Mouse (Mus musculus) left cerebral cortex, adult 8-10 months (tissue): Measurements from ENCODE around the gene Ldhc. TPM values are rescaled to one million over a fixed set of nuclear protein-coding genes. Genes with fewer than 3 reads are reported as not detected.

Experiments
- DNase-seq, 2 experiments: peaks; one replicate each; pipeline ENCODE4 v3.0.0; 2022; ENCODE audit warnings: low spot score in 2 of 2
- total RNA-seq, 4 experiments: library from RNA; stranded (reverse); gene quantifications; 2 replicates each; pipeline ENCODE4 v1.2.4; 2022

The Ldhc gene
- total RNA-seq, 4 experiments from 2014 or later = not detected

- no peak for DNase-seq
Observed at GRCm38 (mm10) chr7:46916376-46916775, 55.4 kb downstream of the Ldhc start.

- no peak for DNase-seq
Observed at GRCm38 (mm10) chr7:46918678-46919371, 57.8 kb downstream of the Ldhc start.

GRCm38 (mm10) chr7:46919551-46920176, 58.7 kb downstream of the Ldhc start, which contains the start of gene Tsg101:
TSS of gene Tsg101 (minus strand) at chr7:46919969.
- DNase-seq = peak; percentile 79 to 90

- DNase-seq = no peak
Observed at GRCm38 (mm10) chr7:46922075-46922474, 61.1 kb downstream of the Ldhc start.

Other genes with a start within 250 kb of the Ldhc start
- gene Sergef, start 221.4 kb upstream of the Ldhc start, total RNA-seq = 10 to 100 TPM; 66.3 to 76.8 (median 71.3) TPM
- under 1 TPM; 0.23 to 0.80 (median 0.56) TPM for gene Tph1, start 188.7 kb upstream of the Ldhc start, total RNA-seq
- 1 to 10 TPM; 7.4 to 9.9 (median 8.8) TPM for gene Saal1, start 150.5 kb upstream of the Ldhc start, total RNA-seq
- under 1 TPM in 1 of 4 experiments, not detected in 3; 0.40 TPM for gene Saa3, start 145.5 kb upstream of the Ldhc start, total RNA-seq
- gene Saa4, start 128.6 kb upstream of the Ldhc start, total RNA-seq = not detected
- not detected for gene Saa1, start 118.2 kb upstream of the Ldhc start, total RNA-seq
- not detected for gene Saa2, start 109.4 kb upstream of the Ldhc start, total RNA-seq
- 10 to 100 TPM; 13.8 to 19.3 (median 16.5) TPM for gene Hps5, start 65.1 kb upstream of the Ldhc start, total RNA-seq
- 10 to 100 TPM; 35.7 to 41.7 (median 37.8) TPM for gene Gtf2h1, start 65.1 kb upstream of the Ldhc start, total RNA-seq
- 100 to 1,000 TPM; 313 to 352 (median 334) TPM for gene Ldha, start 19.7 kb upstream of the Ldhc start, total RNA-seq
- gene Tsg101, start 58.8 kb downstream of the Ldhc start, total RNA-seq = 10 to 100 TPM; 68.8 to 80.3 (median 76.1) TPM
- gene Uevld, start 97.3 kb downstream of the Ldhc start, total RNA-seq = 10 to 100 TPM; 11.0 to 20.4 (median 19.1) TPM
- not detected for gene Gm9999, start 122.4 kb downstream of the Ldhc start, total RNA-seq
- gene Spty2d1, start 147.2 kb downstream of the Ldhc start, total RNA-seq = 10 to 100 TPM; 14.0 to 16.1 (median 15.1) TPM
- 10 to 100 TPM; 18.5 to 19.6 (median 19.0) TPM for gene Tmem86a, start 189.4 kb downstream of the Ldhc start, total RNA-seq